Mouse (Mus musculus) embryonic fibroblast, embryonic 13.5 days (primary cell): ENCODE measurements around the gene Ano8. TPM values are rescaled to one million over a fixed set of nuclear protein-coding genes. Genes with fewer than 3 reads are reported as not detected.

ENCODE experiments used
- H3K27ac ChIP-seq: 2 replicates; pipeline ENCODE4 v1.5.1; 2012; ENCODE audit warnings: low read length, control low read depth, inconsistent platforms; ENCODE audit not compliant: insufficient read depth
- H3K4me1 ChIP-seq: 2 replicates; pipeline ENCODE4 v1.6.1; 2011; ENCODE audit warnings: low read length; ENCODE audit not compliant: control insufficient read depth, insufficient read depth
- H3K4me3 ChIP-seq: 2 replicates; pipeline ENCODE4 v1.5.1; 2011; ENCODE audit warnings: mild to moderate bottlenecking, control low read depth, low read length; ENCODE audit not compliant: insufficient read depth
- CTCF ChIP-seq: IDR thresholded peaks from 2 replicates; pipeline ENCODE4 v1.5.1; 2011; ENCODE audit warnings: mild to moderate bottlenecking, control low read depth, low read length, moderate library complexity, borderline replicate concordance; ENCODE audit not compliant: insufficient read depth
- POLR2A ChIP-seq: IDR thresholded peaks from 2 replicates; pipeline ENCODE4 v1.6.1; 2011; ENCODE audit warnings: low read depth, mild to moderate bottlenecking, control low read depth, low read length, moderate library complexity
- polyA plus RNA-seq: library from polyadenylated mRNA; stranded (reverse); fragments of >200 nt; gene quantifications from 2 replicates; pipeline ENCODE4 v1.2.4, GENCODE M21; 2011; ENCODE audit warnings: low read depth; ENCODE audit not compliant: missing spikeins, insufficient read length

Ano8 gene
- polyA plus RNA-seq, 1 experiment, result 15.4 TPM

DNA sequence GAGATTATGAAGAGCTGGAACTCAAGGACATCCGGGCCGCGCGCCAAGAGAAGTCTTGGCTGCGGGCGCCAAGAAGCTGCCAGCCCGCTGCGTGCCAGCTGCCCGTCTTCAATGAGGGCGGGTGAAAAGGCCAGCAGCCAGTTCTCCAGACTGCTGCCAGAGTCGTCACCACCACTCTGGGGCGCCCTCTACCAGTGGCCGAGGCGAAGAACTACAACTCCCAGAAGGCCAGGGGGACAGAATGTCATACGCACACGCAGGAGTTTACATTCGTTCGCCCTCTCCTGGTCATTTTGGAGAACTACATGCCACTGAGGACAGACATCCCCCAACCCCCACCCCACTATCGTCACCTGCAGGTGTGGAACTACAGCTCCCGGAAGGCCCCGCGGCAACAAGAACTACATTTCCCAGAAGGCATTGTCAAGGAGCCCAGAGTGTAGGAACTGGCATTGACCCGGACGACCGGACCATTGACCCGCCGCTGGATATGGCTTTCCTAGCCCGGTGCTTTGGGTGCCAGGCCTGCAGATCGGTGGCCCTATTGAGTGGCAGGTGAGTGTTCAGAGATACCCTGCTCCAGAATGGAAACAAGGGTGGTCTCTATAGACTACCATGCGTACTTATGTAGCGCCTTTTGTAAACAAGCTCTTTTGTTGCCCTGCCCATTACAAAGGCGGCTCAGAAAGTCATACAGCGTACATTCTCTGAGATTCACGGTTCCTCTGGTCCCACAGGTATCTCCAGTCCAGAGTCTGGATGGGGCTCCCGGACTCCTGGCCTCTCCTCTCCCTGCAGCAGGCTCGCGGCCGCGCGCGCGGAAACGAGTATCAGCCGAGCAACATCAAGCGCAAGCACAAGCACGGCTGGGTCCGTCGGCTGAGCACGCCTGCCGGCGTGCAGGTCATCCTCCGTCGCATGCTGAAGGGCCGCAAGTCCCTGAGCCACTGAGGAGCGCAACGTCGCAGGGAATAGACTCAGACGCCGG is 21.0 kb downstream of the Ano8 start, which contains the start of gene Mrpl34:
Mrpl34 (plus strand) TSS at position 447 of the 988 bp plus-strand sequence.
- Histone ChIP-seq H3K27ac (peak within 1 kb of the TSS; percentile 29), H3K4me1 (peaks cover 9% of the 10 kb centered on the region), H3K4me3 (peak within 1 kb of the TSS; percentile 80)
- peak; percentile 68 for TF ChIP-seq CTCF
- peak; percentile 80 for TF ChIP-seq POLR2A

DNA sequence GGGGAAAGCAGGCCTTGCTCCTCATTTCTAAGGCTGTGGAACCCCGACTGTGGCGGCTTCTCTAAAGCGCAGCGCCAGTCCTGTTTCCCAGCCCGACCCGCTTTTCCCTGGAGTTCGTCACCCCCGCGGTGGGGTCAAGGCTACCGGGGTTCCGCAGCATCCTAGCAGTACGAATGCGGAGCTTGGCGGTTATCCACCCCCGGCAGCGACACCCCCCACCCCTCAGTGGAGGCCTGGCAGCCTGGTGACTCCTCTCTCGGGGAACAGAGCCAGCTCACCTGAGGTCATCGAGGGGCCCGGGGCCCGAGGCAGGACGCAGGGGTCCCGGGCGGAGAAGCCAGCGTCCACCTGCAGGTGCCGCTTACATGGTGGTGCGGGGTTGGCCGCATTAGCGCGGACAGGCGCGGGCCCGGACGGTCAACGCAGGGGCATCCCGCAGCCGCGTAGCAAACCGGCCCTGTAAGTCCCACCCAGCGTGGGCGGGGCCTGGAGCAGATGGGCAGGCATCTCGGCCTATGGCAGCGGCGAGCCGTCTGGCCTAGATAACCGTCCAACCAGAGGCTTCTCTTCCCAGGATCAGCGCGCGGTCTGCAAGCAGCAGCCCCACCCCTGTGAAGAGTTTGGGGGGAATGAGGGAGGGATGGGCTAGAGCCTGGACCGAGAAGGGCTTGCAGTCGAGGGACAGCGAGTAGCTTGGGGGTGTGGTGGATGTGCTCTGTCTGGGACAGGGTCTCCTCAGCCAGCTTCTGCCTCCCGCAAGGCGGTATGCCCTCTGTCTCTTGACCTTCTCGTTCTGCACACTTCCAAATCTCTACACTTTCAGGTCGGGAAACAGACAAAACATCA is 22.4 kb downstream of the Ano8 start, which contains the start of gene Abhd8:
Abhd8 (minus strand) TSS at position 468 of the 846 bp plus-strand sequence.
- Histone ChIP-seq H3K4me3 (peak within 1 kb of the TSS; percentile 68), H3K27ac (peak within 1 kb of the TSS; percentile 29), H3K4me1 (peaks cover 9% of the 10 kb centered on the region)
- peak; percentile 50 for TF ChIP-seq POLR2A
- TF ChIP-seq CTCF, result no peak

DNA sequence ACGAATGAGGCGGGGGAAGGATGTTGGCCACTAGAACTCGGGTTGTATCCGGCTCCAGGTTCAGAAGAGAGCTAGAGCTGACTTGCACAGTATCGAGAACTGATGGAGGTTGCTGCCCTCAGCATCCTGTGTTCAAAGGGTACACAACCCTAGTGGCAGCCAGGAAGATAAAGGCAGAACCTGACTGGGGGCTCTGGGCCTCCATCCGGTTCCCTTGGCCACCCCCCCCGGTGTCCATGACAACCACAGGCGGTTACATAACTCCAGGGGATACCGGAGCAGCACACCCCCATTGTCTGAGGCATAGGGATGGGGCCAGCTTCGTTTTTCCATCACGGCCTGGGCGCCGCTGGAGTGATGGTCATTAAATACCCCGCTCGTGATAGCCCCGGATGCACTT is 23.0 kb downstream of the Ano8 start:
- H3K4me3 ChIP-seq, result peak overlapping the region; percentile 68
- peaks cover 9% of the 10 kb centered on the region for H3K4me1 ChIP-seq
- H3K27ac ChIP-seq, result no peak overlapping the region
- no peak for TF ChIP-seq CTCF
- TF ChIP-seq POLR2A, result 0 out of 2 replicates have a peak, but pooled peaks have one; percentile 18

DNA sequence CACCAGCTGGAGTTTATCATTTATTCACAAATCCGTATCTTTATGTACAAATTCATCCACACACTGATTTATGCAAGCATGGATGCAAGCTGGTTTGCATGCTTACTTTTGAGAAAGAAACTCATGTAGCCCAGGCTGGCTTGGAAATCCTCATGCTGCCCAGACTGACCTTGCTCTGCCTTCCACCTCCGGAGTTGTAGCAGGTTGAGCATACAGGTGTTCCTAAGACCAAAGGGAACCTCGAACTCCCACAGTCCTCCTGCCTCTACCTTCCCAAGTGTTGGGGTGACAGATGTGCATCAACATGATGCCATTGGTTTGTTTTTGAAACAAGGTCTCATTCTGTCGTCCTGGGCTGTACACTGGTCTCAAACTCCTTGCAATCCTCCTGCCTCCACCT is 23.6 kb downstream of the Ano8 start:
- Histone ChIP-seq H3K4me1 (peaks cover 9% of the 10 kb centered on the region), H3K27ac (no peak overlapping the region), H3K4me3 (peak overlapping the region; percentile 68; the same call in 1 of the 2 replicates)
- TF ChIP-seq POLR2A (no peak), CTCF (no peak)

DNA sequence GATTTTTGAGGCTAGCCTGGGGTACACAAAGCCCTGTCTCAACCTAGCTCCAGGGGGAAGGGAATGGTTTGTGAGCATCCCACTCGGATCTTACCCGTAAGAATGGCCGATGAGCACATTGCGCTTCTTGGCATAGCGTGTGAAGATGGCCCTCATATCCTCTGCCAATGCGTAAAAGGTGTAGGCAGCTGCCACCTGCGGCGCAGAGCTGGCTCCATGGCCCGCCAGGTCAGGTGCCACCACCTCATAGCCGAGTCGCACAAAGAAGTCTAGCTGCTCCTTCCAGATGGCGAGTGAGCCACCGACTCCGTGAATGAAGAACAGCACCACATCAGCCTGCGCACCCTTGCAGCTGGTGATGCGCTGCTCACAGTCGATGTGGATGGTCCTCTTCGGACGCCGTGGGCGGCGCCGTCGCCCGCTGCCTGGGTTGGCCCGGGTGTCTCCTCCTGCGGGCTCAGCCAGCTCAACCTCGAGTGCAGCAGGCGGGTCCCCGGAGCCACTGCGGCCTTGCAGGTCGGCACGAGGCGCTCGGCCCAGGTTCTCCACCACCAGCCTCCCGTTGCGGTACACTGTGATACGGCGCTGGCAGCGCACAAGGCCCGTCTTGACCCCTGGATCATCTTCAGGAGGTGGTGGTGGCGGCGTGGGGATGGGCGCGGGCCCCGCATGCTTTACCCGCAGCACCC is 24.5 kb downstream of the Ano8 start:
- Histone ChIP-seq H3K4me3 (no peak overlapping the region), H3K27ac (no peak overlapping the region), H3K4me1 (peaks cover 9% of the 10 kb centered on the region)
- no peak for TF ChIP-seq CTCF
- no peak for TF ChIP-seq POLR2A

DNA sequence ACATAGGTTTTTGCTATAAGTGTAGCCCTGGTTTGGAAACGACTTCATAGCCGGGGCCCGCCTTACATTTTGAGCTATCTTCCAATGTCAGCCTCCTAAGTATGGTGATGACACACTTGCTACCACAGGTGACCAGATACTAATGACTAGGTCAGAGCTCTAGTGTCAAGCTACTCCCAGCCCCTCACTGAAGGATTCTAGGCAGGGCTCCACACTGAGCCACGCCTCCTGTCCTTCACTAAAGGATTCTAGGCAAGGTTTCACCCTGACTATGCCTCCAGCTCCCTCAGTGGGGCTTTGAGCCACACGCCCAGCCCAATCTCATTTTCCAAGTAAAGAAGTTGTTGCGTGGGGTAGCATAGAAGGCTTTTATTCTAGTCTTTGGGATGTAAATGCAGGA is 25.0 kb downstream of the Ano8 start:
- Histone ChIP-seq H3K4me1 (peaks cover 9% of the 10 kb centered on the region), H3K4me3 (no peak overlapping the region), H3K27ac (no peak overlapping the region)
- TF ChIP-seq CTCF (no peak), POLR2A (no peak)

DNA sequence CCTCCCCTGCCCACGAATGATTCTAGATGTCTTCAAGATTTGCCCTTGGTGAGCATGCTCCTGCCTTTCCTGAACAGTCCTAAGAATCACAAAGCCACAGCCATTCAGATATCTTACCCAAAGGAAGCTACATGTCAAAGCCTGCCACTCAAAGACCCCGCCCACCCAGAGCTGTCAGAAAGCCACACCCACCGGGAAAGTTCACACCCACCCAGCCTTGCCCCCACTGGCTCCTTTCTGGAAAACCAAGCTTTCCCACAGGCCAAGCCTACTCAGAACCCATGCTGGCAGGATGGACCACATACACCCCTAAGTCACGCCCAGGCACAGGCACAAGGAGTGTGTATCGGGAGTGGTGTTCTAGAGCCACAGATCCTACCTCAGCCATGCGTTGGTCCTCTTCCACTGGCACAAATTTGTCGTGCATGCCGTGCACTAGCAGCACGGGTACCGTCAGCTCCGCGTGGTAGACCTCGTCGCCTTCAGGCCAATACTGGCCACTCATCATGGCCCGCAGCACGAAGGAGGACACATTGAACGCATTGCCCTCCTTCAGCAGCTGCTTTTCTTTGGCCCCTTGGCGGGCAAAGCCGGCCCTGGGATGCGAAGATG is 28.0 kb downstream of the Ano8 start:
- peaks cover 5% of the 10 kb centered on the region; the same call in 1 of the 2 replicates for H3K4me1 ChIP-seq
- TF ChIP-seq POLR2A (no peak), CTCF (no peak)
- no peak overlapping the region for H3K27ac ChIP-seq

DNA sequence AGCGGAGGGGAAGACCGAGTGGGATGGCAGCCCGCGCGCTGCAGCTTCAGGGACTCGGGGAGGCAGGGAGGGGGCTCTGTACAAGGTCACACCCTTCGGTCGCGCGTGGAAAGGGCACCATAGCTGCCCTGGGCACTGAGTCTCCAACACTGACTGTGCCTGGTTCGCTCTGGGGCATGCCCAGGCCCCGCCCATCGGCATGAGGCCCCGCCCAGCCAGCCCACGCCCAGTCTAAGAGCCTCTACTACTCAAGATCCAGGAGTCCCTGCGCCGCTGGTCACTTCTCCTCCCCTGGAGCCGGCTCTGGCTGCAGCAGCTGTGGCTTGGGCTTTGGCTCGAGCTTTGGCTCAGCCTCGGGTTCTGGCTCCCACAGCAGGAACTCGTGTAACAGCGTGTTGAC is 28.9 kb downstream of the Ano8 start:
- H3K27ac ChIP-seq, result no peak overlapping the region
- H3K4me1 ChIP-seq, result no peaks in the 10 kb centered on the region
- no peak overlapping the region for H3K4me3 ChIP-seq
- TF ChIP-seq CTCF (no peak), POLR2A (no peak)

More for the DNA sequence above, 28.0 kb downstream of the Ano8 start:
- no peak overlapping the region for H3K4me3 ChIP-seq

DNA sequence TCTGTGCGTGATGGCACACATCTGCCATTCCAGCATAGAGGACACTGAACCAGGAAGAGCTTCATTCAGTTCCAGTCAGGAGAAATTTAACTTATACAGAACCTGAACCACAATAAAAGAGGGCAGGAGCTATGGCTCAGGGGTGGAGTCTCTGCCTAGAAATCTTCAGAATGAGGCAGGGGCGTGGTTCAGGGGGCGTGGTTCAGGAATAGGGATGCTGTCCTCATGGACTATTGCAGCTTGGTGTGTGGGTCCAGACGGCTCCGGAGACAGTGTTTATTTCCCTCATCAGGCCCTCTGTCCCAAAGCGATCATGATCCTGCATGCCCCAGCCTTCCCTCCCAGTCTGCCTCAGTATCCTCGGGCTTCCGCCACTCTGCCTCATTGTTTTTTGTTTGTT is 31.1 kb downstream of the Ano8 start:
- TF ChIP-seq POLR2A (no peak), CTCF (no peak)
- no peak overlapping the region for H3K4me3 ChIP-seq

More for the DNA sequence above, 31.1 kb downstream of the Ano8 start:
- Histone ChIP-seq H3K27ac (no peak overlapping the region), H3K4me1 (no peaks in the 10 kb centered on the region)
